Mouse (Mus musculus): ENCODE data around the gene Chmp6.

Chmp6 gene

DNA sequence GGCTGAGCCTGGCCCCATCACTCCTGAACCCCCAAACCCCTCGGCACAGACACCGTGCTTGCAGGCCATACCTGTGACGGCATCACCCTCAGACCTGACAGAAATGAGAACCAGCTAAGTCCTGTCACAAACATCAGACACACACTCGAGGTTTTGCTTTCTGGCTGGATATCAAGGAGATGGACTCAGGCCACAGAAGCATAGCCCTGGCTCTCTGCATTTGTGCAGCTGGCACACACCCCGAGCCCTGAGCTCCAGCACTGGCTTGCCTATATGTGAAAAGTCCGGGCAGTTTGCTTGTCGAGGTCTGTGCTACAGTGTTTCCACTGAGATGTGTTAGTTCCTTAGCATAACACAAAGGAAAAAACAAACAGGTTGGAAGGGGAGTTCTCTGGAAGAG, 5.5 kb upstream of the Chmp6 start:
- DNase-seq (ENCODE audit: low read depth, low spot score): no peak

GRCm38 (mm10) chr11:119909436-119909835, 3.8 kb upstream of the Chmp6 start:
- peak; percentile 68 for DNase-seq (ENCODE audit: low read depth, low spot score)

DNA sequence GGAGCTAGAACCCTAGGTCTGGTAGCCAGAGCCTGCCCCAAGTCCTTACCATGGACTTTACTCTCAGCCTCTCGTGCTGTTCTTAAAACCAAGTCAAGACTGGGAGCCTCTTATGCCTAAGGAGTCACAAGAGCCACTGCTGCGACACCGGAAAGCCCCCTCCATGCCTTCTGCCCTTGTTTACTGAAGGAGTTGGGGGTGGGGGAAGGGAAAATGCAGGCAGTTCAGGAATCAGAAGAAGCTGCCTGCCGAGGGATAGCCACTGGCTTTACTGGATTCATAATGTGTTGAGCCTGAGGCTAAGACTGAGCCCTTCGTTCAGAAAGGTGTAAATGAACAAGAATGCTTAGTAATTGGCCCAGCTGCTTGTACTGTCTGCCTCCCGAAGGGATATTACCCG, 396 bp upstream of the Chmp6 start:
- peak; percentile 57 for DNase-seq (ENCODE audit: low read depth, low spot score)

DNA sequence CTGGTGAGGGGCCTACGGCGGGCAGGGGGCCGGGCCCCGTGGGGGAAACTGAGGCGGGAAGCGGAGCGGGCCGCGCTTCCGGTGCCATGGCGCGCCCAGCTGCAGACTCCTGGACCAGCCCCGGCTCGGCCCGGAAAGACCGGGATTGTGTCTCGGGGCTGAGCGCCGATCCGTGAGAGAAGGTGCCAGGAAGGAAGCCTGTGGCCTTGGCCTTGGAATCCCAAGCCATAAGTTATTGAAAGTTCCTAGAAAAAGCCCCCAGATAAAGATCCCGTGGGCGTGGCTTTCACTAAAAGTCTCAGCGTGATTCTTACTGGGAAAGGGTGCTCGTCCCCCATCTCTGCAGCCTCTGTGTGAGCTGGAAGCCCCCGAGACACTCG, 684 bp downstream of the Chmp6 start:
- DNase-seq (ENCODE audit: low read depth, low spot score): peak; percentile 43

- DNase-seq (ENCODE audit: low read depth, low spot score): no peak
Observed at GRCm38 (mm10) chr11:119914381-119914780, 1.1 kb downstream of the Chmp6 start.

- no peak for DNase-seq (ENCODE audit: low read depth, low spot score)
Observed at GRCm38 (mm10) chr11:119915666-119916065, 2.4 kb downstream of the Chmp6 start.

GRCm38 (mm10) chr11:119916102-119916790, 3.0 kb downstream of the Chmp6 start:
- no peak for DNase-seq (ENCODE audit: low read depth, low spot score)

GRCm38 (mm10) chr11:119916834-119917469, 3.7 kb downstream of the Chmp6 start:
- DNase-seq (ENCODE audit: low read depth, low spot score): no peak

GRCm38 (mm10) chr11:119918521-119918920, 5.3 kb downstream of the Chmp6 start:
- DNase-seq (ENCODE audit: low read depth, low spot score): no peak

GRCm38 (mm10) chr11:119919432-119919831, 6.2 kb downstream of the Chmp6 start:
- DNase-seq (ENCODE audit: low read depth, low spot score): no peak

- peak; percentile 81 for DNase-seq (ENCODE audit: low read depth, low spot score)
Observed at GRCm38 (mm10) chr11:119919897-119920296, 6.7 kb downstream of the Chmp6 start.

GRCm38 (mm10) chr11:119920668-119921067, 7.4 kb downstream of the Chmp6 start:
- no peak for DNase-seq (ENCODE audit: low read depth, low spot score)

DNA sequence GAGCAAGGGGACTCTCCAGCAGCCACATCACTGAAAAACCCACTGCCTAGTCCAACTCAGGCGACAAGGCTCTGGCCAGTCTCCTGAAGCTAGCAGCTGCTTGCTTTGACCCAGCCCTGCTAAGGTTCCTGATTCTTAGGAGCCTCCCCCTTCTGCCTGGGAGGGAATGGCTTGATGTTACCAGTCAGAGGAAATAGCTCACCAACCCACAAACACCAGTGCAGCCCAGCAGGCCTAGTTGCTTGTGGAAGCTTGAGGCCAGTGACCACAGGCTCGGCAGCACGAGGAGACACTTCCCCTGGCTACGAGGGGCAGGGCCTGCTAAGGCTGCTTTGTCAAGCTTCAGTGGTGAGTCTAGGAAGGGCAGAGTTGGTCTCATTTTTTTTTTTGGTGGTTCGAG, 11.9 kb downstream of the Chmp6 start:
- no peak for DNase-seq (ENCODE audit: low read depth, low spot score)

DNA sequence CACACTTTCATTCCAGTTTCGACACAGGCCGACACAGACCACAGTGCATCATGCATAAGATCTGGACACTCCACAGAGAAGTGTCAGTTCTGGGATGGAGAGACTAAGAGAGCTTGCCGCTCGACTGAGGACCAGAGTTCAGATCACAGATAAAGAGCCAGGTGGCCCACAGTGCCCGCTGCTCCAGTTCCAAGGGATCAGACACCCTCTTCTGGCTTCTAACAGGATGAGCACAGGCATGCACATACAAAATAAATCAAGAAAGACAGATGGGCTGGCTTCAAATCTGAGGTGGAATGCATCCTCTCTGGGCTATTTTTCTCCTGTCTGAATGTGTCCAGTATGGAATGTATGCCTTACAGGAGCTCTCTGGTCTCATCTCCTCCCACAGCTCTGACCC, 13.5 kb downstream of the Chmp6 start:
- DNase-seq (ENCODE audit: low read depth, low spot score): no peak

DNA sequence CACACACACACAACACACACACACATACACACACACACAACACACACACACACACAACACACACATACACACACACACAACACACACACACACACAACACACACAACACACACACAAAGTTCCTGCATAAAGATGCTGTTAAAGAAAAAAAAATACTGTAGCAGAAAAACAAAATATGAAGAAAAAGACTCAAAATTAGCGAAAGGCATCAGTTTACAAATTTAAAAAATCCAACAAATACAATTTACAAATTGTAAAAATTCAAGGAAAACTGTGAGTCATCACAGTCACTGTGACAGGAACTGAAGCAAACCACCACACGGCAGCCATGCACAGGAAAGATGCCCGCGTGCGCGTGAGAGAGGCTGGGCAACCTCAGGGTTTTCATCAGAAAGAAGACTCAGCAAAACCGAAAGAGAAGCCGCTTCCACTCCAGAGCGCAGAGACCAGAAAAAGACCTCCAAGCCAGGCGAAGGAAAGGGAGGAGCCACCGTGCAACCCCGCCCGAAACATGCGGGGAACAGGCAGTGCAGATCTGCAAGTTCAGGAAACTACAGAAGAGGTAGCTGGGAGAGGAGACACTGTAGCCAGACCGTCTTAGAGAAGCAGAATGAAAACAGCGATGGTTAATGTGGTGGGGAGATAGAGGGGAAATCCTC, 14.9 kb downstream of the Chmp6 start:
- peak; percentile 77 for DNase-seq (ENCODE audit: low read depth, low spot score)

- no peak for DNase-seq (ENCODE audit: low read depth, low spot score)
Observed at GRCm38 (mm10) chr11:119929603-119930265, 16.5 kb downstream of the Chmp6 start.

DNA sequence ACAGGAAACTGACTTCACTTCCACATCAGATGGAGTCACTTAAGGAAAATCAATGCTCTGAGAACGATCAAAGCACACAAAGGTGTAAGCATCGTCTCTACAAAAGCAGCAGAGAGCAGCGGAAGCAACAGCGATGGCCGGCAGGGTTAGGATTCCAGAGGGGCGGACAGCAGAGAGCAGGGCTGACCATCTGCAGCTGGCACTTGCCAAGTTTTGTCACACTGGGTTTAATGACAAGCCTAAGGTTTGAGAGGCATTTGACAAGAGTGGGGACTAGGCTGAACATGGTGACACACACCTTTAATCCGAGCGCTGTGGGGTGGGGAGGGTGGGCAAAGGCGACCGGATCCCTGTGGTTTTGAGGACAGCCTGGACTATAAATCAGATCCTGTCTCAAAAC, 18.6 kb downstream of the Chmp6 start:
- DNase-seq (ENCODE audit: low read depth, low spot score): no peak

GRCm38 (mm10) chr11:119933142-119933541, 19.9 kb downstream of the Chmp6 start:
- no peak for DNase-seq (ENCODE audit: low read depth, low spot score)

GRCm38 (mm10) chr11:119933819-119934583, 20.8 kb downstream of the Chmp6 start:
- DNase-seq (ENCODE audit: low read depth, low spot score): no peak

DNA sequence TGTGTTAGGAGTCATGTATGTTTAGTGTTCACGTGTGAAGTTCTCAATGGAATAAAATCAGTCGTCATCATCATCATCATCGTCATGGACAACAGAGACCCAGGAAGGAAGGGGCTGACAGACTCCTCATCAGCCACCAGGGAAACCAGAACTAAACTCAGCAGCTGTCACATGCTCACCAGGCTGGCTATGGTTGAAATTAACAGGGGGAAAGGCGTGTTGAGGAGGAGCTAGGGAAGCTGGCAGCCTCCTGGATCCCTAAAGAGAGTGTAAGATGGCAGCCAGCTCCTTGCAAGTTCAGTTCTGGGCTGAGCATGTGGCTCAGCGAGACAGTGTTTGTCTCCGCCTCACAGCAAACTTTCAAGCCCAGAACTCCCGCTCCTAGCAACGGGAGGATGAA, 21.5 kb downstream of the Chmp6 start:
- DNase-seq (ENCODE audit: low read depth, low spot score): no peak

DNA sequence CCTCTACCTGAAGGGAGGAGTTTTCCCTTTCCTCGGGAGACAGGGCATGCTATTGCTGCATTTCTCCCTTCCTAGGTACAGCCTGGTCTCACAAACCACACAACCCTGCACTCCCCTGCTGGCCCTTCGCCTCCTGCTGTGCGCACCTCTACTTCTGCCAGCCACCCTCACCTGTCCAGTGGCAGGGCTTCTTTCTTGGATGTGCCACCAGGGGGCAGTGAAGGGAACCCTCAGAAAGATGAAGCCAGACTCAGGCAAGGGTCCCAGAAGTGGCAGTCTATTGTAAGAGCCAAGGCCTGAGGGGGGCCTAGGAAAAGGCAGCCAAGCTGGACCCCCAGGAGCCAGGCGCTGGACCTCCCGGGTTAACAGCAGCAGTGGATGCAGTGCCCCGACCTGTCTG, 22.2 kb downstream of the Chmp6 start:
- DNase-seq (ENCODE audit: low read depth, low spot score): peak; percentile 76

- no peak for DNase-seq (ENCODE audit: low read depth, low spot score)
Observed at GRCm38 (mm10) chr11:119936456-119936855, 23.2 kb downstream of the Chmp6 start.
